Mouse (Mus musculus): ENCODE results near the gene Pgf.
A peak's percentile ranks its signal among the peaks of the same experiment; 100 is the strongest.
"Not testable (repeated sequence)": the region's sequence is repeated elsewhere in the genome, so short reads cannot be mapped to it uniquely, and the experiment has no call there.

Pgf gene

GRCm38 (mm10) chr12:85153011-85153410, 24.6 kb downstream of the Pgf start:
- no peak for DNase-seq

- DNase-seq: peak; percentile 79
Measured at GRCm38 (mm10) chr12:85151002-85151774, 26.4 kb downstream of the Pgf start, which contains the start of gene Rps6kl1. TSS of gene Rps6kl1 (minus strand) at chr12:85151264.

GRCm38 (mm10) chr12:85150321-85151001, 27.1 kb downstream of the Pgf start:
- DNase-seq: no peak

GRCm38 (mm10) chr12:85146881-85147280, 30.7 kb downstream of the Pgf start:
- DNase-seq: no peak

- no peak for DNase-seq
Measured at GRCm38 (mm10) chr12:85146355-85146754, 31.2 kb downstream of the Pgf start.

- DNase-seq: no peak
Measured at GRCm38 (mm10) chr12:85145630-85146029, 32.0 kb downstream of the Pgf start.

- DNase-seq: no peak
Measured at GRCm38 (mm10) chr12:85144821-85145220, 32.8 kb downstream of the Pgf start.

- DNase-seq: not testable (repeated sequence)
Measured at GRCm38 (mm10) chr12:85144276-85144675, 33.3 kb downstream of the Pgf start.

GRCm38 (mm10) chr12:85142803-85143202, 34.8 kb downstream of the Pgf start:
- DNase-seq: peak; percentile 85

GRCm38 (mm10) chr12:85141096-85141495, 36.5 kb downstream of the Pgf start:
- no peak for DNase-seq

GRCm38 (mm10) chr12:85140036-85140701, 37.4 kb downstream of the Pgf start:
- DNase-seq: peak; percentile 54

GRCm38 (mm10) chr12:85136627-85137026, 41.0 kb downstream of the Pgf start:
- DNase-seq: no peak

- DNase-seq: no peak
Measured at GRCm38 (mm10) chr12:85135513-85136470, 41.8 kb downstream of the Pgf start.

- no peak for DNase-seq
Measured at GRCm38 (mm10) chr12:85134043-85134794, 43.4 kb downstream of the Pgf start.

GRCm38 (mm10) chr12:85131361-85131760, 46.2 kb downstream of the Pgf start:
- no peak for DNase-seq

- no peak for DNase-seq
Measured at GRCm38 (mm10) chr12:85129426-85129978, 48.1 kb downstream of the Pgf start.

- DNase-seq: no peak
Measured at GRCm38 (mm10) chr12:85126986-85127603, 50.5 kb downstream of the Pgf start.

GRCm38 (mm10) chr12:85124751-85125150, 52.8 kb downstream of the Pgf start:
- DNase-seq: no peak

GRCm38 (mm10) chr12:85123645-85124044, 53.9 kb downstream of the Pgf start:
- DNase-seq: peak; percentile 30

GRCm38 (mm10) chr12:85123108-85123530, 54.5 kb downstream of the Pgf start:
- DNase-seq: peak; percentile 74

Data from thymus, postnatal 25 days (tissue).